Mouse (Mus musculus) stomach, embryonic 16.5 days (tissue): ENCODE measurements around the gene Gm26897. TPM values are rescaled to one million over a fixed set of nuclear protein-coding genes. Genes with fewer than 3 reads are reported as not detected.

Experiments
- ATAC-seq: fragments of 200-750 bp; cut with Nextera tagmentation; 2 replicates; pipeline ENCODE4 v1.8.0; 2017; ENCODE audit warnings: moderate number of reproducible peaks, moderate TSS enrichment; ENCODE audit not compliant: insufficient read depth, low FRiP score
- H3K27ac ChIP-seq: fragments of 300-500 bp; sonication (generic); 2 replicates; pipeline ENCODE4 v1.5.1; 2014; ENCODE audit warnings: low read length
- H3K27me3 ChIP-seq: fragments of 300-500 bp; sonication (generic); 2 replicates; pipeline ENCODE4 v1.6.1; 2014; ENCODE audit warnings: low read length, control low read depth, mixed read lengths; ENCODE audit not compliant: control insufficient read depth, insufficient read depth
- H3K36me3 ChIP-seq: fragments of 300-500 bp; sonication (generic); 2 replicates; pipeline ENCODE4 v1.6.1; 2014; ENCODE audit warnings: low read length; ENCODE audit not compliant: control insufficient read depth, insufficient read depth
- H3K4me1 ChIP-seq: fragments of 300-500 bp; sonication (generic); 2 replicates; pipeline ENCODE4 v1.6.1; 2014; ENCODE audit warnings: low read length, control low read depth, mixed read lengths; ENCODE audit not compliant: control insufficient read depth, insufficient read depth
- H3K4me2 ChIP-seq: fragments of 300-500 bp; sonication (generic); 2 replicates; pipeline ENCODE4 v1.6.1; 2014; ENCODE audit warnings: low read depth, low read length, mixed read lengths
- H3K4me3 ChIP-seq: fragments of 300-500 bp; sonication (generic); replicated peaks from 2 replicates; pipeline ENCODE4 v1.5.1; 2014; ENCODE audit warnings: mild to moderate bottlenecking, low read length
- H3K9ac ChIP-seq: fragments of 300-500 bp; sonication (generic); 2 replicates; pipeline ENCODE4 v1.6.1; 2014; ENCODE audit warnings: low read length
- H3K9me3 ChIP-seq: fragments of 300-500 bp; sonication (generic); replicated peaks from 2 replicates; pipeline ENCODE4 v1.6.1; 2016; ENCODE audit warnings: low read length, control low read depth; ENCODE audit not compliant: control insufficient read depth
- WGBS: fragments of 180-500 bp; shearing (Covaris S2); extraction: QIAGEN DNeasy Blood & Tissue Kit; methylation state at CpG from one replicate; pipeline ENCODE4 v1.1.7; 2014; 5-methylcytosine and 5-hydroxymethylcytosine counted together
- polyA plus RNA-seq: library from polyadenylated mRNA; unstranded; fragments of >200 nt; fragmentation: Nextera tagmentation; extraction: Ambion mirVana; gene quantifications from 2 replicates; pipeline ENCODE4 v1.2.1, GENCODE M21; 2015

Gm26897 gene
- polyA plus RNA-seq, 1 experiment from 2014 or later, result not detected

DNA sequence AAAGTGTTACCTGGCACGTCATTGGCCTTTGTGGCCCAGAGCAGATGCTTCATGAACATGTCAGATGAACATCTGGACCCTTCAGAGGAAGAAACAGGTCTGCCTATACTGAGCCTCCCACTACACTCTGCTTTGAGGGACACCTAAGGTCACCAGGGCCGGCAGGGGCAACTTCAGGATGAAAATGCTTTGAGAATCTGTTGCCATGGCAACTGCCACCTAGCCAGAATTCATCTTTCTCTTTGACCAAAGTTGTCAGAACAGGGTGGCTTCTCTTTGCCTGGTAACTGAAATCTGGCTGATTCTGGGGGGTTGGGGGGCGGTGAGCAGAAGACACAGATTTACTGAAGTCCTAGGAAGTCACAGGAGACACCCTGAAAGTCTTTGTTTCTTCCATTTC, 14.7 kb upstream of the Gm26897 start:
- Histone ChIP-seq H3K27me3 (no peaks in the 10 kb centered on the region), H3K9me3 (no peaks in the 10 kb centered on the region), H3K4me1 (no peaks in the 10 kb centered on the region), H3K4me3 (no peak overlapping the region), H3K4me2 (no peak overlapping the region), H3K36me3 (no peaks in the 10 kb centered on the region), H3K27ac (no peak overlapping the region), H3K9ac (no peak overlapping the region)
- 62% methylated on average over 3 of the region's 3 CpGs for WGBS
- ATAC-seq, result no peak

DNA sequence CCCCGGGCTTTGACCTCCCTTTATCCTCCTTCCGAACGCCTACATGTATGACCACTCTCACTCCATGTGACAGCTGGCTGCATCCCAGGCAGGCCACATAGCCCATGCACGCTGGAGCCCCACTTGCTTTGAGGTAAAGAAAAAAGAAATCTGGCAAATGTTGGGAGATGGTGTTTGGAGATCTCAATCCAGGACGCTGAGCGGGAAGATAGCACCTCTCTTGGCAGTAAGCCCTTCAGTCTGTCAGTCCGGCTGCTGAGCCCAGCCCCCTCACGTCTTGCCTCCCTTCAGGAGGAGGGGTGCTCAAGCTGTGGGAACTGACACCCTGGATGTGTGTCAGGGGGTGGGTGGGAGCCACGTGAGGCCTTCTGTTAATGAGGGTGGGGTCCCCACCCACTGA, 13.0 kb upstream of the Gm26897 start:
- 0 out of 2 replicates have a peak, but pooled peaks cover 3% of the 10 kb centered on the region for H3K4me1 ChIP-seq
- no peak overlapping the region for H3K9ac ChIP-seq
- H3K27ac ChIP-seq, result no peak overlapping the region
- no peaks in the 10 kb centered on the region; the same call in 1 of the 2 replicates for H3K27me3 ChIP-seq
- no peak; the same call in 1 of the 2 replicates for ATAC-seq
- H3K4me2 ChIP-seq, result no peak overlapping the region
- no peak overlapping the region for H3K4me3 ChIP-seq
- no peaks in the 10 kb centered on the region for H3K36me3 ChIP-seq
- no peaks in the 10 kb centered on the region for H3K9me3 ChIP-seq
- 54% methylated on average over 9 of the region's 9 CpGs for whole genome bisulfite sequencing

DNA sequence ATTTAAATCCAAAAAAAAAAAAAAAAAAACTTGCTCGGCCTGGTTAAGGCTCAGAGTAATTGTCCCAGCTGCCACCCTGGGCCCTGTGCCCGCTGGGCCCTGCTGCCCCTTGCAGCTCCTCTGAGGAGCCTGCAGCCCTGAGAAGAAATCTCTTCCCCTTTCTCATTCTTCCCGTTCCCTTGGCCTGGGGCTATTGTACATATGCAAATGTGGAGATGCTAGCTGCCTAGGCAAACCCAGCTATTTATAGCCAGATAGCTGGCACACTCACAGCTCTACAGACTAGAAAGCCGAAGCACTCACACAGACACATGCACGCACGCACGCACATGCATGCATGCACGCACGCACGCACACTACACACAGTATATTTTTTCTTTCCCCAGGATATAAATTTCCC, 9.0 kb upstream of the Gm26897 start:
- WGBS, result 70% methylated on average over 10 of the region's 10 CpGs
- no peak overlapping the region for H3K4me3 ChIP-seq

DNA sequence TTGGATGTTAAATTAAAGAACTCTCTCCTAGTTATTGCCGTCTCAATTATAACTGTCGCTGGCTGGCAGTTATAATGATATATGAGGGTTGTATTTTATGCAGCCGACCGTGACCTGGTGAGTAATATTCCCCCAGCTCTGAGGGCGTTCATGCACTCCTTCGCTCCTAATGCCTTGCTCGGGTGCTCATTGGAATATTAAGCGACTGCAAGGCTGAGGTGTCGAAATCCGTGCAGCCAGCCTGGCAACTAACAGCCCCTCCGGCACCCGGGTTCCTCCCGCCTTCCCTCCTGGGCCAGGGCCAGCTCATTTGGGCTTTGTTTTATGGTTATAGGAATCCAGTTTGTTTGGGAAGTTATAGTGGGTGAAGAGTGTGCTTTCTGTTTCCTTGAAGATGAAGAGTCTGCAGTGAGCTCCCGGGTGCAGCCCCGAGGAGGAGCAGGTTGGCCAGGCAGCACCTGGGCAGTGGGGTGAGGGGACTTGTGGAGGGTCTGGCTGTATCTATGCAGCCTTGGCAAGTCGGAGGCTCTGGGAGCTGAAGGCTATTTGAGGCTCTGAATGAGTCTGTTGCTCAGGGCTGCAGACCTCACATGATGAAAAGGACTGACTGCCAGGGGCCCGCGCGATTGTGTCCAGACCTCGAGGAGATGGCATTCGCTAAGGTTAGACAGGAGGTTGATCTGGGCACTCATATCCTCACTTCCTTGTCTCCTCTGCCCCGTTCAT, 8.4 kb upstream of the Gm26897 start:
- Histone ChIP-seq H3K9me3 (0 out of 2 replicates have a peak, but pooled peaks cover 4% of the 10 kb centered on the region), H3K27me3 (no peaks in the 10 kb centered on the region; the same call in 1 of the 2 replicates), H3K36me3 (no peaks in the 10 kb centered on the region), H3K4me1 (0 out of 2 replicates have a peak, but pooled peaks cover 3% of the 10 kb centered on the region), H3K4me3 (no peak overlapping the region), H3K27ac (peak overlapping the region; percentile 33; the same call in 1 of the 2 replicates), H3K9ac (0 out of 2 replicates have a peak overlapping the region, but pooled peaks have one; percentile 5), H3K4me2 (no peak overlapping the region)
- 51% methylated on average over 22 of the region's 22 CpGs for WGBS
- no peak for ATAC-seq

More for the DNA sequence above, 9.0 kb upstream of the Gm26897 start:
- Histone ChIP-seq H3K27ac (no peak overlapping the region), H3K9me3 (0 out of 2 replicates have a peak, but pooled peaks cover 4% of the 10 kb centered on the region), H3K4me2 (no peak overlapping the region), H3K27me3 (no peaks in the 10 kb centered on the region; the same call in 1 of the 2 replicates), H3K4me1 (0 out of 2 replicates have a peak, but pooled peaks cover 3% of the 10 kb centered on the region), H3K9ac (no peak overlapping the region), H3K36me3 (no peaks in the 10 kb centered on the region)
- ATAC-seq, result no peak; the same call in 1 of the 2 replicates

DNA sequence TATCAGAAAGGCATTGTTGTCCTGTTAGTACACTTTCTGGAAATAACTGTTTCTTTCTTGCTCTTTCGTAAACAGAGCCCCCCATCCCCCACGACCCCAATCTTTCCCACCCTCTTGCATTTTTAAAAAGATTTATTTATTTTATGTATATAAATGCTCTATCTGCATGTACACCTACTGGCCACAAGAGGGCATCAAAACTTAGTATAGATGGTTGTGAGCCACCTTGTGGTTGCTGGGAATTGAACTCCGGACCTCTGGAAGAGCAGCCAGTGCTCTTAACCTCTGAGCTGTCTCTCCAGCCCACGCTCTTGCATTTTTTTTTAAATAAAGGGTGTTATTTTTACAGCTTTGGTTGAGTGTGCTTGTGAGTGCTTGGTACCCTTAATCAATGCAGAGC, 5.3 kb upstream of the Gm26897 start:
- no peaks in the 10 kb centered on the region for H3K36me3 ChIP-seq
- ATAC-seq, result no peak
- no peaks in the 10 kb centered on the region; the same call in 1 of the 2 replicates for H3K27me3 ChIP-seq
- H3K9ac ChIP-seq, result no peak overlapping the region
- 78% methylated on average over 4 of the region's 4 CpGs for WGBS
- H3K27ac ChIP-seq, result no peak overlapping the region
- H3K4me1 ChIP-seq, result peaks cover 7% of the 10 kb centered on the region; the same call in 1 of the 2 replicates
- no peak overlapping the region for H3K4me2 ChIP-seq
- no peak overlapping the region for H3K4me3 ChIP-seq
- 0 out of 2 replicates have a peak, but pooled peaks cover 4% of the 10 kb centered on the region for H3K9me3 ChIP-seq

DNA sequence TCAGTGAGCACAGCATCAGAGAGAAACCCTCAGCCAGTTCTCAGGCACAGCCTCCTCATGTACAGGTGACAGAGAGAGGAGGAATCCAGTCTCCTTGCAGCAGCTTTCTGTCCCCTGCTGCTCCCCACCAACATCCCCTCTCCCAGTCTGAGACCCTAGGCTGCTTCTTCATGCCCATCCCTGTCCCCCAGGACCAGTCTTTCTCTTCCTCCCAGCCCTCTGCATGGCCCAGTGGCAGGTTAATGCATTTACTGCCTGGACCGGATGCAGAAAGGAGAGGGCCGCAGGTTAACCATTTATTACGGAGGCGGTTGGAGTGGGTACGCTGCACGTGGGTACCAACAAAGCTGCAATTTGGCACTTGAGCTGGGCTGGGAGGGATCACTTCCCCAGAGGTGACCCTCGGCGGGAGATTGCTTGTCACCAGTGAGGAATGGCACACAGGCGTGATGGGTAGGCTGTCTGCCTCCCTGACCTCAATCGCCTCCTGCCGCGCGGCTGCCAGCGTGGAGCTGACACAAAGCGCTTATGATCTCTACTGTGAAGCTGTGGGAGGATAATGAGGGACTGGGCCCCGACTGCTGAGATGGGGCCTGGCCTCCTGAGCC, 3.1 kb upstream of the Gm26897 start:
- Histone ChIP-seq H3K4me2 (no peak overlapping the region), H3K4me3 (no peak overlapping the region), H3K27me3 (no peaks in the 10 kb centered on the region; the same call in 1 of the 2 replicates), H3K9ac (0 out of 2 replicates have a peak overlapping the region, but pooled peaks have one; percentile 13), H3K9me3 (0 out of 2 replicates have a peak, but pooled peaks cover 4% of the 10 kb centered on the region), H3K27ac (no peak overlapping the region), H3K4me1 (peaks cover 4% of the 10 kb centered on the region; the same call in 1 of the 2 replicates), H3K36me3 (no peaks in the 10 kb centered on the region)
- ATAC-seq, result no peak
- 32% methylated on average over 16 of the region's 16 CpGs for WGBS

DNA sequence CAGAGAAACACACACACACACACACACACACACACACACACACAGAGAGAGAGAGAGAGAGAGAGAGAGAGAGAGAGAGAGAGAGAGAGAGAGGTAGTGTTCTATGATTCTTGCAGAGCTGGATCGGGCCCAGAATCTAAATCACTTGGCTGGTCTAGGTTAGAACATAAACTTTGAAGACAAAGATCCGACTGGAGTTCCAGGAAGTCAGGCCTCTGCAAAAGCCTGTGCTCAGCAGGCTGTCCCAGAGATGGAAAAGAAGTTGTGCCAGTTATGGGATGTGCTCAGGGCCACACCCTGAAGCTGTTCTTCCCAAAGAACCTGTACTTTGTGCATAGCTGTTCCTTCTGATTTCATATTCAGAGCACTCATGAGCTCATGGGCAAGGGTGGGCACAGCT, 1.5 kb upstream of the Gm26897 start:
- Histone ChIP-seq H3K27me3 (no peaks in the 10 kb centered on the region), H3K9me3 (0 out of 2 replicates have a peak, but pooled peaks cover 4% of the 10 kb centered on the region), H3K27ac (peak overlapping the region; percentile 11; the same call in 1 of the 2 replicates), H3K9ac (no peak overlapping the region), H3K4me1 (peaks cover 4% of the 10 kb centered on the region; the same call in 1 of the 2 replicates), H3K4me3 (no peak overlapping the region), H3K4me2 (no peak overlapping the region), H3K36me3 (no peaks in the 10 kb centered on the region)
- 42% methylated on average over 2 of the region's 2 CpGs for WGBS
- ATAC-seq, result peak; percentile 61; the same call in 1 of the 2 replicates

DNA sequence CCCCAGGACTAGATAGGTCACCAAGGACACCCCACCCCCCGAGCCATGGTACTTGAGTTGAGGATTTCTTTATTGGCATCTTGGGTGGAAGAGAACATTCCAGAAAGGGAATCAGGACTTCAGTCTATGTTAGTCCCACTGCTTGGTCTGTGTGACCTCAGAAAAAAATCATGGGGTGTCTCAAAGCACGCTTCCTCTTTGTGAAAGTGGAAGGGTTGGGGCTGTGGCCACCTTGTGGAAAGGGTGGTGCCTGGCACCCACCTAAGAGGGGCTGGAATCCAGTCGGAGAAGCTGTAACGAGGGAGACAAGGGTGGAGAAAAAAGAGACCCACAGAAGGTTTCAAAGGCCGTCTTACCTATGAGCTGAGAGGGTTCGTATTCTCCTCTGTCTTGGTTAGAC, 5.8 kb downstream of the Gm26897 start:
- Histone ChIP-seq H3K4me3 (no peak overlapping the region), H3K27ac (no peak overlapping the region), H3K9ac (no peak overlapping the region), H3K4me2 (no peak overlapping the region), H3K4me1 (peaks cover 14% of the 10 kb centered on the region), H3K27me3 (no peaks in the 10 kb centered on the region), H3K9me3 (no peaks in the 10 kb centered on the region), H3K36me3 (no peaks in the 10 kb centered on the region)
- ATAC-seq, result no peak
- 59% methylated on average over 6 of the region's 6 CpGs for WGBS
